23 mouse cellular contexts compared by ENCODE assay signal in genomic region chr9:120118212-120118611, GRCm38 (mm10). TPM values are rescaled to one million over a fixed set of nuclear protein-coding genes. Genes with fewer than 3 reads are reported as not detected.
A peak's percentile ranks its signal among the peaks of the same experiment; 100 is the strongest.
DNase-seq lines count a peak whose midpoint lies in the region; ATAC-seq and TF ChIP-seq lines count a peak whose summit lies in the region.
"Had no signal": no experiment of that assay in that cellular context is flagged by ENCODE, and none has a peak within 500 bp of the region (broad histone marks: within the 10 kb centered on the region; RNA-seq: fewer than 3 reads in every experiment).

No protein-coding gene starts in this region.

- no peaks in the 10 kb centered on the region for H3K9me3 ChIP-seq in heart, embryonic 11.5 days (replicated peaks; ENCODE audit: control insufficient read depth, low read length)
- no peaks in the 10 kb centered on the region for H3K9me3 ChIP-seq in G1E (replicated peaks)
- H3K9me3 ChIP-seq in liver, embryonic 13.5 days (replicated peaks), result no peaks in the 10 kb centered on the region
- H3K9me3 ChIP-seq: hindbrain, embryonic 15.5 days; lung, embryonic 15.5 days; neural tube, embryonic 13.5 days had no signal

- ATAC-seq in heart, embryonic 11.5 days (replicated peaks; ENCODE audit: insufficient number of reproducible peaks, low FRiP score, low TSS enrichment), result no peak
- ATAC-seq in G1E (ENCODE audit: extremely low read depth, insufficient number of reproducible peaks, low FRiP score, poor library complexity, severe bottlenecking), result no peak
- ATAC-seq in liver, embryonic 13.5 days (ENCODE audit: low read depth), result no peak
- peak; percentile 27 for ATAC-seq in megakaryocyte progenitor cell, adult 5-6 weeks (replicated peaks; ENCODE audit: poor library complexity)
- ATAC-seq: forebrain, postnatal 0 days; intestine, embryonic 16.5 days had no signal

- no peak for TF ChIP-seq CTCF in G1E (IDR thresholded peaks at IDR 0.05; ENCODE audit: low read depth, low read length)

- H3K4me2 ChIP-seq in heart, embryonic 11.5 days, result peak overlapping the region; percentile 39
- H3K4me2 ChIP-seq in liver, embryonic 13.5 days, result peak overlapping the region; percentile 95
- H3K4me2 ChIP-seq: hindbrain, embryonic 15.5 days; lung, embryonic 15.5 days; neural tube, embryonic 13.5 days had no signal

- H3K4me3 ChIP-seq in heart, embryonic 11.5 days (ENCODE audit: low read depth, low read length), result no peak overlapping the region
- H3K4me3 ChIP-seq in G1E (ENCODE audit: low read depth, low read length), result peak overlapping the region; percentile 49; the same call in 1 of the 2 replicates
- peak overlapping the region; percentile 74 for H3K4me3 ChIP-seq in liver, embryonic 13.5 days (replicated peaks)
- H3K4me3 ChIP-seq: hindbrain, embryonic 15.5 days; lung, embryonic 15.5 days; neural tube, embryonic 13.5 days had no signal

- intact Hi-C loops in heart, postnatal 25 days (cut with DNase I), result no loop called here

- no peak overlapping the region for H3K27ac ChIP-seq in heart, embryonic 11.5 days (ENCODE audit: low read depth, low read length)
- H3K27ac ChIP-seq in liver, embryonic 13.5 days, result peak overlapping the region; percentile 100
- H3K27ac ChIP-seq: hindbrain, embryonic 15.5 days; lung, embryonic 15.5 days; neural tube, embryonic 13.5 days had no signal

- no peaks in the 10 kb centered on the region for H3K27me3 ChIP-seq in heart, embryonic 11.5 days (ENCODE audit: control insufficient read depth, insufficient read depth, low read length)
- no peaks in the 10 kb centered on the region for H3K27me3 ChIP-seq in G1E (ENCODE audit: insufficient read depth, low read length)
- no peaks in the 10 kb centered on the region for H3K27me3 ChIP-seq in liver, embryonic 13.5 days
- H3K27me3 ChIP-seq: CH12.LX; hindbrain, embryonic 15.5 days; lung, embryonic 15.5 days; neural tube, embryonic 13.5 days had no signal

- no peak for DNase-seq in heart, postnatal 25 days (ENCODE audit: low spot score)
- DNase-seq in G1E (ENCODE audit: low spot score), result no peak
- DNase-seq in liver, embryonic 13.5 days, result no peak
- no peak for DNase-seq in right cerebral cortex, adult 2 months (ENCODE audit: low spot score in 2 of 2)
- DNase-seq in adrenal gland, postnatal 4 days (ENCODE audit: low spot score in 2 of 2), result no peak
- DNase-seq: adrenal gland, postnatal 10 days; cerebellum, adult 2 months; forebrain, postnatal 0 days; heart, postnatal 10 days; layer of hippocampus, postnatal 36 days; left cerebral cortex, postnatal 4 days; right cerebral cortex, postnatal 4 days had no signal

- peaks cover 11% of the 10 kb centered on the region; the same call in 1 of the 2 replicates for H3K36me3 ChIP-seq in heart, embryonic 11.5 days (ENCODE audit: control insufficient read depth, insufficient read depth, low read length)
- peaks cover 80% of the 10 kb centered on the region for H3K36me3 ChIP-seq in G1E (replicated peaks)
- H3K36me3 ChIP-seq in liver, embryonic 13.5 days, result peaks cover 70% of the 10 kb centered on the region

- WGBS in heart, embryonic 11.5 days (ENCODE audit: insufficient replicate concordance), result 86% methylated on average over 4 of the region's 4 CpGs
- 76% methylated on average over 4 of the region's 4 CpGs for WGBS in liver, embryonic 13.5 days (ENCODE audit: insufficient replicate concordance)

- H3K9ac ChIP-seq in heart, embryonic 11.5 days (ENCODE audit: low read depth, low read length), result peak overlapping the region; percentile 43; the same call in 1 of the 2 replicates
- peak overlapping the region; percentile 93 for H3K9ac ChIP-seq in liver, embryonic 13.5 days
- H3K9ac ChIP-seq: forebrain, postnatal 0 days; hindbrain, embryonic 15.5 days; lung, embryonic 15.5 days; neural tube, embryonic 13.5 days had no signal

- 0 out of 2 replicates have a peak, but pooled peaks cover 11% of the 10 kb centered on the region for H3K4me1 ChIP-seq in heart, embryonic 11.5 days (ENCODE audit: control insufficient read depth, insufficient read depth, low read length)
- peaks cover 87% of the 10 kb centered on the region for H3K4me1 ChIP-seq in G1E (ENCODE audit: insufficient read depth, low read depth, low read length)
- peaks cover 88% of the 10 kb centered on the region for H3K4me1 ChIP-seq in liver, embryonic 13.5 days (replicated peaks)
- H3K4me1 ChIP-seq: hindbrain, embryonic 15.5 days; lung, embryonic 15.5 days; neural tube, embryonic 13.5 days had no signal

RNA-seq across cellular contexts. Expression of gene Slc25a38, which starts 8.0 kb away (rescaled TPM):
- polyA plus RNA-seq in heart, embryonic 11.5 days (2014; fragmentation: Nextera tagmentation; extraction: Ambion mirVana), result 35.4 and 40.5 TPM in 2 replicates
- 10 to 100 TPM; 16.7 to 18.4 TPM for total RNA-seq in heart, postnatal 25 days (2021)
- total RNA-seq in G1E (2014; fragmentation: Nextera tagmentation), result 56.2 and 59.8 TPM in 2 replicates
- total RNA-seq in G1E (2017), result 39.1 and 44.2 TPM in 2 replicates
- polyA plus RNA-seq in G1E (2012), result 38.8 and 51.2 TPM in 2 replicates
- polyA plus RNA-seq in liver, embryonic 13.5 days (2015; fragmentation: Nextera tagmentation; extraction: Ambion mirVana), result 137 and 138 TPM in 2 replicates
- total RNA-seq in megakaryocyte progenitor cell, adult 5-6 weeks (2015), result 15.8 and 17.1 TPM in 2 replicates
- total RNA-seq in megakaryocyte progenitor cell, adult 5-6 weeks (2017), result 16.9 and 19.7 TPM in 2 replicates
- total RNA-seq in adrenal gland, postnatal 4 days (2021), result 10 to 100 TPM; 22.4 to 25.0 TPM

RNA-seq across cellular contexts. Expression of gene Rpsa, which starts 9.3 kb away (rescaled TPM):
- 1,140 and 1,315 TPM in 2 replicates for polyA plus RNA-seq in heart, embryonic 11.5 days (2014; fragmentation: Nextera tagmentation; extraction: Ambion mirVana)
- total RNA-seq in heart, postnatal 25 days (2021), result 100 to 1,000 TPM; 545 TPM
- total RNA-seq in G1E (2014; fragmentation: Nextera tagmentation), result 4,941 and 5,512 TPM in 2 replicates
- 6,009 and 6,679 TPM in 2 replicates for total RNA-seq in G1E (2017)
- polyA plus RNA-seq in G1E (2012), result 3,654 and 17,705 TPM in 2 replicates
- 1,061 and 1,158 TPM in 2 replicates for polyA plus RNA-seq in liver, embryonic 13.5 days (2015; fragmentation: Nextera tagmentation; extraction: Ambion mirVana)
- total RNA-seq in megakaryocyte progenitor cell, adult 5-6 weeks (2015), result 3,721 and 3,879 TPM in 2 replicates
- total RNA-seq in megakaryocyte progenitor cell, adult 5-6 weeks (2017), result 5,290 and 6,669 TPM in 2 replicates
- total RNA-seq in adrenal gland, postnatal 4 days (2021), result 1,000 to 10,000 TPM; 1,207 to 1,212 TPM

RNA-seq across cellular contexts. Expression of gene Ccr8, which starts 26.3 kb away (rescaled TPM):
- polyA plus RNA-seq in heart, embryonic 11.5 days (2014; fragmentation: Nextera tagmentation; extraction: Ambion mirVana), result not detected in 2 replicates
- not detected for total RNA-seq in heart, postnatal 25 days (2021)
- total RNA-seq in G1E (2014; fragmentation: Nextera tagmentation) (not detected in 2 replicates), G1E (2017) (not detected in 2 replicates)
- not detected in 2 replicates for polyA plus RNA-seq in G1E (2012)
- polyA plus RNA-seq in liver, embryonic 13.5 days (2015; fragmentation: Nextera tagmentation; extraction: Ambion mirVana), result 0.13 TPM in 1 of 2 replicates, not detected in the other
- not detected in 2 replicates for total RNA-seq in megakaryocyte progenitor cell, adult 5-6 weeks (2015)
- not detected in 2 replicates for total RNA-seq in megakaryocyte progenitor cell, adult 5-6 weeks (2017)
- not detected for total RNA-seq in adrenal gland, postnatal 4 days (2021)
- total RNA-seq: adrenal gland, postnatal 10 days; CH12.LX; forebrain, postnatal 0 days; gastrocnemius, adult 18-20 months; heart, postnatal 10 days; layer of hippocampus, postnatal 36 days; left cerebral cortex, postnatal 4 days had no signal
- polyA plus RNA-seq: cerebellum, adult 2 months; embryonic facial prominence, embryonic 11.5 days; forebrain, postnatal 0 days; gonadal fat pad, adult 2 months; hindbrain, embryonic 15.5 days; kidney, embryonic 16.5 days; neural tube, embryonic 13.5 days had no signal

RNA-seq across cellular contexts. Expression of gene Mobp, which starts 31.3 kb away (rescaled TPM):
- not detected in 2 replicates for polyA plus RNA-seq in heart, embryonic 11.5 days (2014; fragmentation: Nextera tagmentation; extraction: Ambion mirVana)
- under 1 TPM; 0.08 to 0.49 TPM for total RNA-seq in heart, postnatal 25 days (2021)
- not detected in 2 replicates for total RNA-seq in G1E (2014; fragmentation: Nextera tagmentation)
- 0.38 TPM in 1 of 2 replicates, not detected in the other for total RNA-seq in G1E (2017)
- not detected in 2 replicates for polyA plus RNA-seq in G1E (2012)
- polyA plus RNA-seq in liver, embryonic 13.5 days (2015; fragmentation: Nextera tagmentation; extraction: Ambion mirVana), result not detected in 2 replicates
- total RNA-seq in megakaryocyte progenitor cell, adult 5-6 weeks (2015), result not detected in 2 replicates
- total RNA-seq in megakaryocyte progenitor cell, adult 5-6 weeks (2017), result not detected in 2 replicates
- total RNA-seq in adrenal gland, postnatal 4 days (2021), result not detected
- total RNA-seq: CH12.LX; forebrain, postnatal 0 days; gastrocnemius, adult 18-20 months; heart, postnatal 10 days had no signal
- polyA plus RNA-seq: intestine, embryonic 16.5 days; kidney, embryonic 16.5 days; lung, embryonic 15.5 days had no signal

RNA-seq across cellular contexts. Expression of gene Cx3cr1, which starts 48.5 kb away (rescaled TPM):
- 2.3 and 3.1 TPM in 2 replicates for polyA plus RNA-seq in heart, embryonic 11.5 days (2014; fragmentation: Nextera tagmentation; extraction: Ambion mirVana)
- total RNA-seq in heart, postnatal 25 days (2021), result 1 to 10 TPM; 3.0 to 5.1 TPM
- not detected in 2 replicates for total RNA-seq in G1E (2014; fragmentation: Nextera tagmentation)
- total RNA-seq in G1E (2017), result 0.22 TPM in 1 of 2 replicates, not detected in the other
- not detected in 2 replicates for polyA plus RNA-seq in G1E (2012)
- 3.5 and 4.3 TPM in 2 replicates for polyA plus RNA-seq in liver, embryonic 13.5 days (2015; fragmentation: Nextera tagmentation; extraction: Ambion mirVana)
- 10.6 and 11.9 TPM in 2 replicates for total RNA-seq in megakaryocyte progenitor cell, adult 5-6 weeks (2015)
- 10.8 and 13.9 TPM in 2 replicates for total RNA-seq in megakaryocyte progenitor cell, adult 5-6 weeks (2017)
- total RNA-seq in adrenal gland, postnatal 4 days (2021), result 1 to 10 TPM; 7.2 TPM
- total RNA-seq: CH12.LX had no signal
